Mouse (Mus musculus): ENCODE measurements around the gene Fam155a.
"Not testable (repeated sequence)": the region's sequence is repeated elsewhere in the genome, so short reads cannot be mapped to it uniquely, and the experiment has no call there.

Fam155a gene

GRCm38 (mm10) chr8:9402393-9402792, 368.6 kb downstream of the Fam155a start:
- DNase-seq (ENCODE audit: inconsistent ontology term) = no peak

- DNase-seq (ENCODE audit: inconsistent ontology term) = no peak
Observed at GRCm38 (mm10) chr8:9398606-9399263, 372.2 kb downstream of the Fam155a start.

DNA sequence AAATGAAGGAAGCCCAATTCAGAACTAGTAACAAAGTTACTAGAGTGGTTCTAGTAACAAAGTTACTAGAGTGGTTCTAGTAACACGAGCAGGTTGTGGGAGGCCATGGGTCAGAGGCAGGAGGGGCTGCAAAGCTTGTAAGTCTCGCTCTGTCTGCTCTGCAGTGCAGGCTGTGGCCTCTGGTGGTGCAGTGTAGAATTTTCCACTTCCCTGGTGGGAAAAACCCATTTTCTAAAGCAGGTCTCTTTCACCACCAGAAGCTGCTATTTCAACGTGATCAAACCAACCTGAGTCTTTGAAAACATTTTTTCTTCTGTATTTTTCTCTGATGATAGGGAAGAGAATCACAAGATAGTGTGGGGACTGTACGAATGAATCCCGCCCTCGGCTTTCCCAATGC, 372.9 kb downstream of the Fam155a start:
- no peak for DNase-seq (ENCODE audit: inconsistent ontology term)

- no peak for DNase-seq (ENCODE audit: inconsistent ontology term)
Observed at GRCm38 (mm10) chr8:9394670-9395069, 376.3 kb downstream of the Fam155a start.

DNA sequence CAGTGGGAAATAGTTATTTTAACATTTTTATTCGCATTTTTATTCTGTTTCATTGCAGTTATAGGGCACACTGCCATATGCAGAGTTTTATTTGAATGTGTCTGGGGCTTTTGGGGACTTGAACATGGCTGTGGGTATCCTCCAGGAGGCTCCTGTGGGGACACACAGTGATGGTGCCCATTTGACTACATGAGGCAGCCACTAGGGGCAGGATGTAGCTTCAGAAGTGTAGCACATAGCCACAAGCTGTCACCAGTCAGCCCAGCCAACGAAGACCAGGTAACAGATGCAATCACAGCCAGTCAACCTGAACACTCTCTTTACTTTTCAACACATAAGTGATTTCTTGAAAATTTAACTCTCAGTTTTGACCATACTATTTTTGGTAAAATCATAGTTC, 377.7 kb downstream of the Fam155a start:
- no peak for DNase-seq (ENCODE audit: inconsistent ontology term)

DNA sequence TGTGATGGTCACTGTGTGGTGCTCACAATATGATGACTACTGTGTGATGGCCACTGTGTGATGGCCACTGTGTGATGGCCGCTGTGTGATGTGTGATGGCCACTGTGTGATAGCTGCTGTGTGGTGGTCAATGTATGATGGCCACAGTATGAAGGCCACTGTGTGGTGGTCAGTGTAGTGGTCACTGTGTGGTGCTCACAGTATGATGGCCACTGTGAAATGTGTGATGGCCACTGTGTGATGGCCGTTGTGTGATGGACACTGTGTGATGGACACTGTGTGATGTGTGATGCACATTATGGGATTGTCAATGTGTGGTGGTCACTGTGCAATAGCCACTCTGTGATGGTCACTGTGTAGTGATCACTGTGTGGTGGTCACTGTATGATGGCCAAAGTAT, 380.7 kb downstream of the Fam155a start:
- not testable (repeated sequence) for DNase-seq (ENCODE audit: inconsistent ontology term)

DNA sequence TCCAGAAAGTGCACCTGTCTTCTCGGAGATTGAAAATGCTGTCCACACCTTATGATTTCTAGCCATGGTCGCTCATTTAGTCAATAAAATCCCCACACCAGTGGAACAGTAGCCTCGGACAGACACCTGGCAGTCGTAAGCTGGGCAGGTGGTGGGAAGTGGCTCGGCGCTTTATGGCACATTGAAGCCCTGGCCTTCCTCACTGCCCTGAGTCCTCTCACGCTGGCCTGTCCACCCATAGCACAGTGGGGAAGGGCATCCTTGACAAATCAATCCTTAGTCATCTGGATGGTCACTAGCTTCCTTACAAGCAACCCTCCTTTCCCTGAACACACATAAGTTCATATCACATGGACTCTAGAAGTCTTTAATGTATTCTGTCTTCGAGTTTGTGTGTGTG, 401.8 kb downstream of the Fam155a start:
- DNase-seq (ENCODE audit: inconsistent ontology term) = no peak

GRCm38 (mm10) chr8:9367721-9368120, 403.2 kb downstream of the Fam155a start:
- DNase-seq (ENCODE audit: inconsistent ontology term) = no peak

DNA sequence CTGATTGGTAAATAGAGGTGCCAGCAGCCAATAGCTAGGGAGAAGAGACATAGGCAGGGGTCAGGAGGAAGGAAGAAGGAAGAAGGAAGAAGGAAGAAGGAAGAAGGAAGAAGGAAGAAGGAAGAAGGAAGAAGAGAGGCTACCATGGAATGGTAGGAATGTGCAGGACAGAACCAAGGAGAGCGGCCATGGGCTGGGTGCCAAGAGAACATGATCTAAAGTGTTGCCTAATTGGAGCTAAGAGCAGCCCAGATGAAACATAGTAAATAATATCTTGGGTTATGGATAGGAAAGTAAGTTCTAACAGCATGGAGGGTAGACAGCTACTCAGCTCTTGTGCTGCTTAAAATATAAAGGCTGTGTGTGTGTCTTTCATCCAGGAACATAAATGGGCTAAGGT, 405.6 kb downstream of the Fam155a start:
- DNase-seq (ENCODE audit: inconsistent ontology term) = peak; percentile 4

GRCm38 (mm10) chr8:9348523-9349135, 422.3 kb downstream of the Fam155a start:
- DNase-seq (ENCODE audit: inconsistent ontology term) = peak; percentile 9

- DNase-seq (ENCODE audit: inconsistent ontology term) = no peak
Observed at GRCm38 (mm10) chr8:9347163-9347562, 423.8 kb downstream of the Fam155a start.

DNA sequence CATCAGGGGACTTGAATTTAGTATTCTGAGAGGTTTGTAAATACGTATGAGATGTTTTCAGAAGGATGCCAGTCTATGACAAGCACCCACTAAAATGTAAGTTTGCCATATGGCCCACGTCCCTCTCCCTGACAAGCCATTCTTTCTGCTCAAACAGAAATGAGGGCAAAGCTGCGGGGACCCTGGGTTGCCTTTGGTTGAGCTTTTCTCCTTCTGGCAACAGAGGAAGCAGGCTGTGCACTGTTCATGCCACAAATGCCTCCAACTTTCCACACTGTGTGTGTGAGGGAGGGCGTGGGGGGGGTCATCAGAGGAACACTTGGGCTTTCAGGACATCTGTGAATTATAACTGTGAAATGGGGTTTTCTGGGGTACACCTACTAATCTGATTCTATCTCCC, 426.8 kb downstream of the Fam155a start:
- no peak for DNase-seq (ENCODE audit: inconsistent ontology term)

DNA sequence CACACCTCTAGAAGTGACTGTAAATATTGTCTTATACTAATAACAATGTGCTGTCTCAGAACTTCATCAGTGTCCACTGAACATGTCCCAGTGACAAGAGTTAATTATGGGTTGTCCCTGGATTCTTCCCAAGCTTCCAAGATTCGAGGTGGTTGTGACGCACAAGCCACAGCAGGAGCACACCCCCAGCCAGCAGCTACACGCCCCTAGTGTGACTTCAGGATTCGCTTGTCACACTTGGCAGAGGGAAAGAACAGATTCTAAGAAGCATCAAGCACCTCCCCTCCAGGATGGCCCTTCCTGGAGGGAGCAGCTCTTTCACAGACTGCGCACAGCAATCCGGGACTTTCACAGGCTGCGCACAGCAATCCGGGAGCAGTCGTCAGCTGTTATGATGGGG, 428.0 kb downstream of the Fam155a start:
- no peak for DNase-seq (ENCODE audit: inconsistent ontology term)

DNA sequence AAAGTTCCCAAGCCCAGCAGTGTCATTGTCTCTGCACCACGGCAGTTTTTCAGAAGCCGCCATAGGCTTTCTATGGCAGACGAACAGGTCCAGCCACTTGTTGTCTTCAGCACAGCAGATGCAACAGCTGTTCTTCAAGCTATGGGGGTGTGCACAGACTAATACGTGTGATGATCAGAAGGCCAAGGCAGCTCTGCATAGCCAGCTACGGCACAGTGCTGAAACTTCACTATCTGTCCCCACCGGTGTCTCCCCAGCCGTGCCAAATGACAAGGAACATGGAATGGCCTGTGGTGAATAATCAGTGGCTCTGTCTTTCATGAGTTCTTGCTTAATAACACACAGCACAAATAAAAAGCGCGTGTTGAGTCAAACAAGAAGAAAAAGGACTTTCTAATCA, 428.4 kb downstream of the Fam155a start:
- no peak for DNase-seq (ENCODE audit: inconsistent ontology term)

DNA sequence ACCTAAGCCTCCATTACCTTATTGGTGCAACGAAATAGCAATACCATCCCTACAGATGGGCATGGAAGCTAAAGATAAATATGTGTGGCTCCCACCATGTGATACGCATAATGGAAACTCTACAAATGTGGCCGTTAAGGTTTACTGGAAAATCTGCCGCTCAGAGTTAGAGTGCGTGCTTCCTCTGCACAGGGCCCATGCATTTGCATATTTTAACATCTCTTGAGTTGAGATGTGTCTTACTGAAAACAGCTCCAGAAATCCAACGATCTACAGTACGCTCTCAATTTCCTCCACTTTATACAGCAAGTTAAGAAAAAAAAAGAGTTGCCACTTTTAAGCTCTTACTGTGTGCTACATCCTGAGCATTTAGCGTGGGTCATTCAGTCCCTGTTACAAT, 433.1 kb downstream of the Fam155a start:
- DNase-seq (ENCODE audit: inconsistent ontology term) = no peak

GRCm38 (mm10) chr8:9335933-9336303, 435.0 kb downstream of the Fam155a start:
- no peak for DNase-seq (ENCODE audit: inconsistent ontology term)

- no peak for DNase-seq (ENCODE audit: inconsistent ontology term)
Observed at GRCm38 (mm10) chr8:9335285-9335932, 435.6 kb downstream of the Fam155a start.

- DNase-seq (ENCODE audit: inconsistent ontology term) = no peak
Observed at GRCm38 (mm10) chr8:9332766-9333165, 438.2 kb downstream of the Fam155a start.

DNA sequence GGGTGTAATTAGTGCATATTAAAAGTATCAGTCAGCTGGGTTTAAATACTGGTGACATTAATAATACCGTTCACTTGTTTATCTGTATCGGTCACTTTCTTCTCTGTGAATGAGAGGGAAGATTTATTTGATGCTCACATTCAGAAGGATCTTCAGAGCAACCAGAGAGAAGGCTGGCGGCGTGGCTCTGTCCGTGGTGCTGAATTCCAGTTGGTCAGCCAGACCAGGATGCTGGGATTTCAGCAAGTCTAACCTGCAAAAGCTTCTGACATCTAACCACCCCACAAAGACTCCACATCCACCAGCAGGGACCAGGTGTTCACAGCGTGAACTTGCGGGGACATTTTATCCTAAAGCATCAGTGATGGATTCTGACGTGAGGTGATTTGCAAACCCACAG, 461.5 kb downstream of the Fam155a start:
- peak; percentile 36 for DNase-seq (ENCODE audit: inconsistent ontology term)

DNA sequence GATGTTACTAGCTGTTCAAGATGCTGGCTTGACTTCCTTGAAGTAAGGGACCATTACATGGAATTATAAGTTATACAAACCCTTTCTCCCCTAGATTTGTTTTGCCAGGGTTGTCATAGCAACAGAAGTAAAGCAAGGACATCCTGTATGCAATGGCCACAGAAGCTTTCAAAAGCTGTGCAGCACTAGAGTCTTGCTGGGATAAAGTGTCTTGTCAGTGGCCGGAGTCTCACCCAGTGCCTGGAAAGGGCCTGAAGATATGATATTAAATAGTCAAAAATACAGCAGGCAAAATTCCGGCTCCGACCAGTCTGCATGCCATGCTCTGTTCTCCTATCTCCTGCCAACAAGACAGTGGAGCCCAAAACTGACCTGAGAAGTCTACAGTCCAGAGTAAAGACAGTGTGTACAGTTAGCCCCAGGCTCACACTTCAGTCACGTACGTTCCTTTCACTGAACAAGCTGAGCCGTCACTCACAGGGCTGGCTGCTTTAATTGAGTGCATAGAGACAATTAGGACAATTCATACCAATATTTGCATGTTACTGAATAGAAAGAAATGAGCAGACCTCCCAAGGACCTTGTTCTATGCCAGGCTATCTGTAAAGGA, 467.3 kb downstream of the Fam155a start:
- no peak for DNase-seq (ENCODE audit: inconsistent ontology term)

DNA sequence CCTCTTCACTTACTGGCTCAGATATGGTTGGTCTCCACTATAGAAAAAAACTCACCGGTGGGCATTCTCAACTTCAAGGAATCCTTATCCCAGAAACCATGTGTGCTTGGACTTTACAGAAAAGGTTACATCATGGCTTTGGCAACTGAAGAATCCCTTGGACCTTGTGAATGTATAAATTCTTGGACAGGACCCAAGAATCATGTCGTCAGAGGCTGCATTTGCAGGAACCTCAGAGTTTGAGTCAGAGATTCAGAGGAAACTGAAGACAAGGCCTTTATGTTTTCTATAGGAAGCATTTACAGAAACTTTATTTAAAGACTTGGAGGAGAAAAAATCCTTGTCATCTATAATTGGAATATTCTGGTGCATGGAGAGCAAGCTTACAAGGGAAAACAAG, 475.9 kb downstream of the Fam155a start:
- DNase-seq (ENCODE audit: inconsistent ontology term) = no peak

DNA sequence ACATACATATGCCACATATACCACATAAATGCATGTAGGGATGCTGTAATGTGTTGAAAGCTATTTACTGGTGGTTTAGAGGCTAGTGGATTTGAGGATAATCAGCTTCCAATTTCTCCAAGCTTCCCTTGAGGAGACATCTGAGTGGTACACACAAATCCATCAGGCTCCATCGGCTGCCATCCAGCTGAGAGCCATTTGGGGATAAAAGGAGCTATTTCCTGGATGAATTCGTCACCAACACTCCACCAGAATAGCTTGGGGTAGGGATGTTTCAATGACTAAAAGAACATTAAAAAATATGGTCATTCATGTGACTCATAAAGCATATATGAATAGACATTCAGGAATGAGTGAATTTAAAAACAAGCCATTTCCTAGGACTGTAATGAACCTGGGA, 478.4 kb downstream of the Fam155a start:
- DNase-seq (ENCODE audit: inconsistent ontology term) = no peak

Data from Muller cell, postnatal 12 days (primary cell).